In the genomic region with DNA sequence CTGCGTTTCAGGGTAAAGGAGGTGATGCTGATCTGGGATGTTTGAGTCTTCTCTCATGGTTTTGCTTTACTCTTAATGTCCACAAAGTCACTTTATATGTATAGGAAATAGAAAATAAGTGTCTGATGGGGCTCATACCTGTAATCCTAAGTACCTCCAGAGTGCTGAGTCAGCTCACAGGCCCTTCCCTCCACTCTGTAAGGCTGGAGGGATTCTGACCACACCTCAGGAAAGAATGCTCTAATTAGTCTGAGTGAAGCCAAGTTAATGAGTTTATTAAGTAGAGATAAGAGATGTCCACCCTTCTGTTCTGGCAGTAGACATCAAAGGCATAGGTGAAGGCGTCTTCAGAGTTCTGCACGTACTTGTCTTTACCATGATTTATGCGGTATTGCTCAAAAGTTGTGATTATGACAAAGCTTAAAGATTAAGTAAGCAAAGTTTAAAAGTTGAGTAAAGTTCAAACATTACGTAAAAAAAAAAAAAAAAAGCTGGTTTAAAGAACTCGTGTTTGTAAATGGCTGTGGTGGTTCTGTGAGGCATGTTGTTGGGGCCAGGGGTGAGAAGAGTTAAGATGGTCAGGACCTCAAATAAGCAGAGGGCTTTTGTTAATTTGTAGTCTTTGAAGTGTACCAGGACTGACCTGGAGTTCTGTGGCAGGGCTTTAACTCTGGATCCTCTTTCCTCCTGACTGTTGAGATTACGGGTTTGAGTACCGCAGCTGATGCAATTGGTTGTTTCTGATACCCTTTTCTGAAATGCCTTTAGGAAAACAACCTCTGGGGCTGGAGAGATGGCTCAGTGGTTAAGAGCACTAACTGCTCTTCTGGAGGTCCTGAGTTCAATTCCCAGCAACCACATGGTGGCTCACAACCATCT, we compare ENCODE assay signal across 10 mouse cellular contexts. TPM values are rescaled to one million over a fixed set of nuclear protein-coding genes. Genes with fewer than 3 reads are reported as not detected.
A peak's percentile ranks its signal among the peaks of the same experiment; 100 is the strongest.
DNase-seq lines count a peak whose midpoint lies in the region; ATAC-seq and TF ChIP-seq lines count a peak whose summit lies in the region.
"Had no signal": no experiment of that assay in that cellular context is flagged by ENCODE, and none has a peak within 500 bp of the region (broad histone marks: within the 10 kb centered on the region; RNA-seq: fewer than 3 reads in every experiment).

No protein-coding gene starts in this region.

- dilution Hi-C loops in CH12.LX (cut with MboI; ENCODE audit: extremely low pct_ligation_motif_present, extremely low pct_unique_long_range_greater_than_20kb, low sequenced_read_pairs): no loop called here

- no peak for TF ChIP-seq CTCF in CH12.LX (conservative IDR thresholded peaks at IDR 0.05 in 1 of 2, IDR thresholded peaks at IDR 0.05 in 1 of 2; ENCODE audit: low read depth in 2 of 2, low read length in 2 of 2)

- no peak overlapping the region for H3K9ac ChIP-seq in hindbrain, embryonic 15.5 days
- H3K9ac ChIP-seq in hindbrain, embryonic 11.5 days (ENCODE audit: low read depth, low read length): no peak overlapping the region
- peak overlapping the region; percentile 76; the same call in 1 of the 2 replicates for H3K9ac ChIP-seq in CH12.LX (ENCODE audit: insufficient read depth, low read depth)
- no peak overlapping the region for H3K9ac ChIP-seq in limb, embryonic 15.5 days

- in situ Hi-C loops in CH12.LX (cut with MboI; ENCODE audit: low pct_ligation_motif_present, low pct_unique_long_range_greater_than_20kb, low sequenced_read_pairs): no loop called here

- no peak for ATAC-seq in hindbrain, embryonic 15.5 days (ENCODE audit: low FRiP score, low read depth)
- no peak for ATAC-seq in hindbrain, embryonic 11.5 days (ENCODE audit: low FRiP score)
- ATAC-seq in limb, embryonic 15.5 days (ENCODE audit: insufficient number of reproducible peaks, low FRiP score, low TSS enrichment, low read depth): no peak

- no peak for TF ChIP-seq RAD21 in CH12.LX (IDR thresholded peaks at IDR 0.05; ENCODE audit: low read depth, low read length)

- H3K4me3 ChIP-seq in hindbrain, embryonic 15.5 days: no peak overlapping the region
- H3K4me3 ChIP-seq in hindbrain, embryonic 11.5 days (ENCODE audit: low read depth, low read length): no peak overlapping the region
- no peak overlapping the region for H3K4me3 ChIP-seq in CH12.LX (replicated peaks in 1 of 3; ENCODE audit: low read depth in 2 of 3, low read length in 2 of 3, poor library complexity in 1 of 3)
- no peak overlapping the region for H3K4me3 ChIP-seq in limb, embryonic 15.5 days

- WGBS in hindbrain, embryonic 15.5 days: 91% methylated on average over 8 of the region's 8 CpGs
- 85% methylated on average over 8 of the region's 8 CpGs for WGBS in hindbrain, embryonic 11.5 days
- WGBS in limb, embryonic 15.5 days: 60% methylated on average over 8 of the region's 8 CpGs

- no peak for DNase-seq in hindbrain, embryonic 11.5 days (ENCODE audit: low spot score)
- DNase-seq in CH12.LX (ENCODE audit: extremely low read depth): no peak
- peak; percentile 6 for DNase-seq in NIH3T3 (ENCODE audit: low read depth)
- DNase-seq in right cerebral cortex, postnatal 25 days: no peak
- DNase-seq in ovary, postnatal 14 days (ENCODE audit: low spot score): no peak
- no peak for DNase-seq in yolk sac, embryonic 10.5 days (ENCODE audit: low spot score)

- TF ChIP-seq EP300 in CH12.LX (IDR thresholded peaks at IDR 0.05; ENCODE audit: low read length): no peak

- H3K36me3 ChIP-seq in hindbrain, embryonic 15.5 days: no peaks in the 10 kb centered on the region
- no peaks in the 10 kb centered on the region for H3K36me3 ChIP-seq in hindbrain, embryonic 11.5 days (ENCODE audit: control insufficient read depth, insufficient read depth, low read length)
- peaks cover 0 to 10% of the 10 kb centered on the region in 2 experiments for H3K36me3 ChIP-seq in CH12.LX (replicated peaks in 1 of 2; ENCODE audit: control insufficient read depth in 1 of 2, insufficient read depth in 1 of 2, low read length in 1 of 2)
- no peaks in the 10 kb centered on the region for H3K36me3 ChIP-seq in limb, embryonic 15.5 days
- H3K36me3 ChIP-seq: hindbrain, embryonic 12.5 days had no signal

- peaks cover 32% of the 10 kb centered on the region for H3K4me1 ChIP-seq in hindbrain, embryonic 15.5 days (replicated peaks)
- peaks cover 8% of the 10 kb centered on the region; the same call in 1 of the 2 replicates for H3K4me1 ChIP-seq in hindbrain, embryonic 11.5 days (replicated peaks; ENCODE audit: control insufficient read depth, insufficient read depth, low read length)
- H3K4me1 ChIP-seq in CH12.LX (ENCODE audit: control insufficient read depth in 1 of 2, insufficient read depth in 2 of 2): peaks cover 2 to 68% of the 10 kb centered on the region in 2 experiments; a peak in 2 of 4 replicates
- H3K4me1 ChIP-seq in limb, embryonic 15.5 days: peaks cover 19% of the 10 kb centered on the region

- TF ChIP-seq POLR2A in CH12.LX (IDR thresholded peaks at IDR 0.05; ENCODE audit: low read depth, low read length): no peak

- no peak overlapping the region for H3K27ac ChIP-seq in hindbrain, embryonic 15.5 days (replicated peaks)
- H3K27ac ChIP-seq in hindbrain, embryonic 11.5 days (ENCODE audit: low read depth, low read length): no peak overlapping the region
- H3K27ac ChIP-seq in CH12.LX (ENCODE audit: insufficient read depth, low read depth): peak overlapping the region; percentile 28; the same call in 1 of the 2 replicates
- peak overlapping the region; percentile 82; the same call in 1 of the 2 replicates for H3K27ac ChIP-seq in limb, embryonic 15.5 days

- H3K79me2 ChIP-seq in CH12.LX (replicated peaks; ENCODE audit: control insufficient read depth, extremely low read depth, insufficient read depth, poor library complexity, severe bottlenecking): peaks cover 74% of the 10 kb centered on the region

- H3K4me2 ChIP-seq in hindbrain, embryonic 15.5 days: peak overlapping the region; percentile 94; the same call in 1 of the 2 replicates
- H3K4me2 ChIP-seq in hindbrain, embryonic 11.5 days (replicated peaks; ENCODE audit: low read depth, low read length): no peak overlapping the region
- peak overlapping the region; percentile 89; the same call in 1 of the 2 replicates for H3K4me2 ChIP-seq in CH12.LX (ENCODE audit: insufficient read depth, low read depth, poor library complexity, severe bottlenecking)
- no peak overlapping the region for H3K4me2 ChIP-seq in limb, embryonic 15.5 days

- no peaks in the 10 kb centered on the region for H3K27me3 ChIP-seq in hindbrain, embryonic 15.5 days
- no peaks in the 10 kb centered on the region for H3K27me3 ChIP-seq in hindbrain, embryonic 11.5 days (ENCODE audit: control insufficient read depth, insufficient read depth, low read length)
- H3K27me3 ChIP-seq in CH12.LX (replicated peaks): no peaks in the 10 kb centered on the region
- no peaks in the 10 kb centered on the region for H3K27me3 ChIP-seq in limb, embryonic 15.5 days
- H3K27me3 ChIP-seq: hindbrain, embryonic 12.5 days had no signal

- H3K9me3 ChIP-seq in hindbrain, embryonic 15.5 days: no peaks in the 10 kb centered on the region
- H3K9me3 ChIP-seq in hindbrain, embryonic 11.5 days (ENCODE audit: control insufficient read depth, low read length): no peaks in the 10 kb centered on the region
- H3K9me3 ChIP-seq in CH12.LX (replicated peaks; ENCODE audit: low read length): no peaks in the 10 kb centered on the region
- H3K9me3 ChIP-seq in limb, embryonic 15.5 days: no peaks in the 10 kb centered on the region
- H3K9me3 ChIP-seq: hindbrain, embryonic 12.5 days had no signal

TF ChIP-seq in CH12.LX, 34 proteins besides CTCF, POLR2A, EP300 and RAD21:
- TF ChIP-seq MAFK (IDR thresholded peaks at IDR 0.05; ENCODE audit: insufficient replicate concordance, low read length) (peak; percentile 82), TBP (conservative IDR thresholded peaks at IDR 0.05; ENCODE audit: low read depth, low read length) (0 out of 2 replicates have a peak, but pooled peaks have one; percentile 21), RCOR1 (conservative IDR thresholded peaks at IDR 0.05; ENCODE audit: low read depth, low read length) (no peak), MEF2A (IDR thresholded peaks at IDR 0.05; ENCODE audit: borderline replicate concordance, low read depth, low read length) (no peak), NELFE (IDR thresholded peaks at IDR 0.05; ENCODE audit: low read depth, low read length) (no peak), GABPA (IDR thresholded peaks at IDR 0.05; ENCODE audit: insufficient replicate concordance, low read depth, low read length) (no peak)

RNA-seq across cellular contexts. Expression of a gene that starts 4.7 kb away (rescaled TPM):
- polyA plus RNA-seq in hindbrain, embryonic 15.5 days (2015; fragmentation: Nextera tagmentation; extraction: Ambion mirVana): 95.6 and 103 TPM in 2 replicates
- 101 and 103 TPM in 2 replicates for polyA plus RNA-seq in hindbrain, embryonic 11.5 days (2014; fragmentation: Nextera tagmentation; extraction: Ambion mirVana)
- total RNA-seq in CH12.LX (2012; rRNA removed): 41.6 and 47.6 TPM in 2 replicates
- 102 and 109 TPM in 2 replicates for total RNA-seq in CH12.LX (2014; rRNA removed)
- 59.3 and 63.9 TPM in 2 replicates for polyA plus RNA-seq in CH12.LX (2012; ENCODE audit: insufficient read length, low read depth)
- 99.3 and 104 TPM in 2 replicates for polyA plus RNA-seq in limb, embryonic 15.5 days (2015; fragmentation: Nextera tagmentation; extraction: Ambion mirVana)

RNA-seq across cellular contexts. Expression of a gene that starts 22.6 kb away (rescaled TPM):
- not detected in 2 replicates for polyA plus RNA-seq in hindbrain, embryonic 15.5 days (2015; fragmentation: Nextera tagmentation; extraction: Ambion mirVana)
- not detected in 2 replicates for polyA plus RNA-seq in hindbrain, embryonic 11.5 days (2014; fragmentation: Nextera tagmentation; extraction: Ambion mirVana)
- not detected in 2 replicates for total RNA-seq in CH12.LX (2012; rRNA removed)
- not detected in 2 replicates for total RNA-seq in CH12.LX (2014; rRNA removed)
- polyA plus RNA-seq in CH12.LX (2012; ENCODE audit: insufficient read length, low read depth): not detected in 2 replicates
- polyA plus RNA-seq in limb, embryonic 15.5 days (2015; fragmentation: Nextera tagmentation; extraction: Ambion mirVana): not detected in 2 replicates
- total RNA-seq: left cerebral cortex, postnatal 10 days had no signal
- polyA plus RNA-seq: hindbrain, embryonic 12.5 days had no signal

RNA-seq across cellular contexts. Expression of a gene that starts 37.3 kb away (rescaled TPM):
- polyA plus RNA-seq in hindbrain, embryonic 15.5 days (2015; fragmentation: Nextera tagmentation; extraction: Ambion mirVana): 225 and 227 TPM in 2 replicates
- polyA plus RNA-seq in hindbrain, embryonic 11.5 days (2014; fragmentation: Nextera tagmentation; extraction: Ambion mirVana): 257 and 276 TPM in 2 replicates
- total RNA-seq in CH12.LX (2012; rRNA removed) (285 and 389 TPM in 2 replicates), CH12.LX (2014; rRNA removed) (496 and 558 TPM in 2 replicates)
- 425 and 495 TPM in 2 replicates for polyA plus RNA-seq in CH12.LX (2012; ENCODE audit: insufficient read length, low read depth)
- 269 and 291 TPM in 2 replicates for polyA plus RNA-seq in limb, embryonic 15.5 days (2015; fragmentation: Nextera tagmentation; extraction: Ambion mirVana)

RNA-seq across cellular contexts. Expression of a gene that starts 37.3 kb away (rescaled TPM):
- polyA plus RNA-seq in hindbrain, embryonic 15.5 days (2015; fragmentation: Nextera tagmentation; extraction: Ambion mirVana): 31.0 and 34.6 TPM in 2 replicates
- 62.0 and 69.8 TPM in 2 replicates for polyA plus RNA-seq in hindbrain, embryonic 11.5 days (2014; fragmentation: Nextera tagmentation; extraction: Ambion mirVana)
- total RNA-seq in CH12.LX (2012; rRNA removed): 36.3 and 39.9 TPM in 2 replicates
- 66.1 and 77.9 TPM in 2 replicates for total RNA-seq in CH12.LX (2014; rRNA removed)
- 25.7 and 40.6 TPM in 2 replicates for polyA plus RNA-seq in CH12.LX (2012; ENCODE audit: insufficient read length, low read depth)
- polyA plus RNA-seq in limb, embryonic 15.5 days (2015; fragmentation: Nextera tagmentation; extraction: Ambion mirVana): 33.8 and 37.7 TPM in 2 replicates

Comparison
In these comparisons a context has a peak if more than half of its experiments do, and no peak if none do; other contexts are left out.
1. H3K4me2 ChIP-seq: peak in hindbrain, embryonic 15.5 days (single experiment) and CH12.LX (single experiment); none in hindbrain, embryonic 11.5 days (single experiment) and limb, embryonic 15.5 days (single experiment).
2. H3K27ac ChIP-seq: peak in CH12.LX (single experiment) and limb, embryonic 15.5 days (single experiment); none in hindbrain, embryonic 15.5 days (single experiment) and hindbrain, embryonic 11.5 days (single experiment).